Mouse (Mus musculus) CH12.LX (cell line): ENCODE data around the gene Hist1h2bj. TPM values are rescaled to one million over a fixed set of nuclear protein-coding genes. Genes with fewer than 3 reads are reported as not detected.

Experiments used
- DNase-seq: peaks from one replicate; pipeline ENCODE4 v3.0.0-alpha.2; 2013; ENCODE audit errors: extremely low read depth
- H3K27ac ChIP-seq: 2 replicates; pipeline ENCODE4 v1.5.1; 2012; ENCODE audit warnings: low read depth, mild to moderate bottlenecking, control low read depth, moderate library complexity; ENCODE audit not compliant: insufficient read depth
- H3K27me3 ChIP-seq: replicated peaks from 2 replicates; pipeline ENCODE3; 2012; ENCODE audit warnings: inconsistent platforms
- H3K36me3 ChIP-seq, 2 experiments: replicated peaks in 1 of 2; 2 replicates each; pipeline versions ENCODE3 to v1.6.1; 2012; ENCODE audit warnings: inconsistent platforms in 1 of 2, low read length in 1 of 2, mild to moderate bottlenecking in 1 of 2, mixed read lengths in 1 of 2, moderate library complexity in 1 of 2; ENCODE audit not compliant: control insufficient read depth in 1 of 2, insufficient read depth in 1 of 2
- H3K4me1 ChIP-seq, 2 experiments: 2 replicates each; pipeline ENCODE4 v1.6.1; 2012; ENCODE audit warnings: inconsistent platforms in 1 of 2, moderate library complexity in 1 of 2; ENCODE audit not compliant: insufficient read depth in 2 of 2, control insufficient read depth in 1 of 2
- H3K4me2 ChIP-seq: 2 replicates; pipeline ENCODE4 v1.6.1; 2012; ENCODE audit warnings: low read depth, mild to moderate bottlenecking, control low read depth; ENCODE audit not compliant: poor library complexity, insufficient read depth, severe bottlenecking
- H3K4me3 ChIP-seq, 3 experiments: fragments of 150-350 bp in 1 of 3; sonication (generic) in 1 of 3; replicated peaks in 1 of 3; 2 replicates each; pipeline versions ENCODE3 to v1.5.1; 2011 to 2012; ENCODE audit warnings: low read depth in 2 of 3, low read length in 2 of 3, mild to moderate bottlenecking in 2 of 3, moderate library complexity in 2 of 3, control low read depth in 1 of 3, improper control_type of control experiment in 1 of 3, inconsistent platforms in 1 of 3, mixed read lengths in 1 of 3; ENCODE audit not compliant: poor library complexity in 1 of 3
- H3K79me2 ChIP-seq: replicated peaks from 2 replicates; pipeline ENCODE4 v1.6.1; 2012; ENCODE audit warnings: mild to moderate bottlenecking, moderate library complexity; ENCODE audit not compliant: control insufficient read depth, poor library complexity, insufficient read depth, severe bottlenecking; ENCODE audit errors: extremely low read depth
- H3K9ac ChIP-seq: 2 replicates; pipeline ENCODE4 v1.6.1; 2012; ENCODE audit warnings: low read depth, mild to moderate bottlenecking, control low read depth, moderate library complexity; ENCODE audit not compliant: insufficient read depth
- H3K9me3 ChIP-seq: replicated peaks from 2 replicates; pipeline ENCODE3; 2012; ENCODE audit warnings: low read length, inconsistent platforms, mixed read lengths
- CHD2 ChIP-seq: IDR thresholded peaks from 2 replicates; pipeline ENCODE4 v1.6.1; 2011; ENCODE audit warnings: low read length, improper control_type of control experiment
- CTCF ChIP-seq, 2 experiments: IDR thresholded peaks in 1 of 2; conservative IDR thresholded peaks in 1 of 2; 2 replicates each; pipeline ENCODE4 v1.5.1; 2011 to 2012; ENCODE audit warnings: low read depth in 2 of 2, low read length in 2 of 2, improper control_type of control experiment in 1 of 2, inconsistent platforms in 1 of 2, mild to moderate bottlenecking in 1 of 2, moderate library complexity in 1 of 2
- E2F4 ChIP-seq: IDR thresholded peaks from 2 replicates; pipeline ENCODE4 v1.6.1; 2011; ENCODE audit warnings: low read depth, low read length, improper control_type of control experiment; ENCODE audit not compliant: insufficient replicate concordance
- ELF1 ChIP-seq: IDR thresholded peaks from 2 replicates; pipeline ENCODE4 v1.6.1; 2014; ENCODE audit warnings: low read depth, mild to moderate bottlenecking, inconsistent platforms, low read length, improper control_type of control experiment
- HCFC1 ChIP-seq: IDR thresholded peaks from 2 replicates; pipeline ENCODE4 v1.6.1; 2012; ENCODE audit warnings: low read depth, mild to moderate bottlenecking, inconsistent platforms, low read length, improper control_type of control experiment
- JUND ChIP-seq: conservative IDR thresholded peaks from 2 replicates; pipeline ENCODE4 v1.6.1; 2011; ENCODE audit warnings: low read depth, low read length, improper control_type of control experiment
- KAT2A ChIP-seq: IDR thresholded peaks from 2 replicates; pipeline ENCODE4 v1.6.1; 2012; ENCODE audit warnings: low read length, improper control_type of control experiment, inconsistent platforms; ENCODE audit not compliant: insufficient replicate concordance
- MAFK ChIP-seq: IDR thresholded peaks from 2 replicates; pipeline ENCODE4 v1.6.1; 2011; ENCODE audit warnings: low read length, improper control_type of control experiment; ENCODE audit not compliant: insufficient replicate concordance
- NRF1 ChIP-seq: IDR thresholded peaks from 2 replicates; pipeline ENCODE4 v1.6.1; 2014; ENCODE audit warnings: low read depth, mild to moderate bottlenecking, inconsistent platforms, low read length, improper control_type of control experiment, moderate library complexity
- PAX5 ChIP-seq: IDR thresholded peaks from 2 replicates; pipeline ENCODE4 v1.6.1; 2012; ENCODE audit warnings: low read length, inconsistent platforms, mixed read lengths
- RCOR1 ChIP-seq: conservative IDR thresholded peaks from 2 replicates; pipeline ENCODE4 v1.6.1; 2012; ENCODE audit warnings: low read depth, mild to moderate bottlenecking, inconsistent platforms, low read length, improper control_type of control experiment
- SIN3A ChIP-seq: IDR thresholded peaks from 2 replicates; pipeline ENCODE4 v1.6.1; 2012; ENCODE audit warnings: low read length, improper control_type of control experiment, inconsistent platforms
- TBP ChIP-seq: conservative IDR thresholded peaks from 2 replicates; pipeline ENCODE4 v1.6.1; 2011; ENCODE audit warnings: low read depth, low read length, improper control_type of control experiment
- USF2 ChIP-seq: conservative IDR thresholded peaks from 2 replicates; pipeline ENCODE4 v1.6.1; 2011; ENCODE audit warnings: low read depth, low read length, improper control_type of control experiment
- ZKSCAN1 ChIP-seq: IDR thresholded peaks from 2 replicates; pipeline ENCODE4 v1.6.1; 2012; ENCODE audit warnings: low read depth, inconsistent platforms, low read length, improper control_type of control experiment, borderline replicate concordance
- ZMIZ1 ChIP-seq: IDR thresholded peaks from 2 replicates; pipeline ENCODE4 v1.6.1; 2012; ENCODE audit warnings: low read depth, mild to moderate bottlenecking, inconsistent platforms, low read length, improper control_type of control experiment
- ZNF384 ChIP-seq: IDR thresholded peaks from 2 replicates; pipeline ENCODE4 v1.6.1; 2012; ENCODE audit warnings: low read depth, low read length, improper control_type of control experiment, inconsistent platforms
- dilution Hi-C: fragments of 300-500 bp; cut with MboI; formaldehyde crosslinking; loops from 2 replicates; pipeline ENCODE4 v1.14.3; 2020; ENCODE audit warnings: low sequenced_read_pairs; ENCODE audit not compliant: extremely low pct_unique_long_range_greater_than_20kb, extremely low pct_ligation_motif_present
- in situ Hi-C: fragments of 300-500 bp; cut with MboI; formaldehyde crosslinking; loops from 3 replicates; pipeline ENCODE4 v1.14.3; 2019; ENCODE audit warnings: low sequenced_read_pairs, low pct_ligation_motif_present, low pct_unique_long_range_greater_than_20kb, mixed read lengths
- polyA plus RNA-seq: library from polyadenylated mRNA; unstranded; fragments of >175 nt; gene quantifications from 2 replicates; pipeline ENCODE4 v1.2.1, GENCODE M21; 2012; ENCODE audit warnings: low read depth; ENCODE audit not compliant: insufficient read length
- total RNA-seq, 2 experiments: library from RNA; depleted of rRNA; stranded (reverse); fragments of 300-350 nt in 1 of 2; fragments of >200 nt in 1 of 2; gene quantifications; 2 replicates each; pipeline ENCODE4 v1.2.3; 2012 to 2014

Gene Hist1h2bj
- total and polyA plus RNA-seq, 3 experiments: 2.5 to 1,790 (median 23.8) TPM

DNA sequence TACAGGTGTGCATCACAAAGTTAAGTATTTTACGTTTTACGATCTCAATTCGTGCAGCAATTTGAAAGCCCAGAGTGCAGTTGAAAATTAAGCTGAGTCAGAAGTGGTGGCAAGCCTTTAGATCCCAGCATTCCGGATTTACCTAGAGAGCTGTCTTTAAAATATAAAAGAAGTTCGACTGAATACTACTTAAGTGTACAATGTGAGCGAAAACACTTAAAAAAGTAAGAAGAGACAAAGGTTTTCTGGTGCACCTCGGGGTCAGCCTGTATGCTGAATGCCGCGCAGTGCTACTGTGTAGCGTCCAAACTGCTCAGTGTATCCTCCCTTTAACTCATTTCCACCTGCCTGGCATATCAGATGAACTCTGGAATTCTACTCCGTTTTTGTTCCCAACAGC lies 21.4 kb upstream of the Hist1h2bj start:
- Histone ChIP-seq H3K9ac (peak overlapping the region; percentile 92), H3K9me3 (no peaks in the 10 kb centered on the region), H3K36me3 (no peaks in the 10 kb centered on the region), H3K79me2 (no peaks in the 10 kb centered on the region), H3K4me2 (peak overlapping the region; percentile 91), H3K4me1 (peaks cover 0 to under 1% of the 10 kb centered on the region in 2 experiments; a peak in 2 of 4 replicates), H3K27me3 (peaks cover 13% of the 10 kb centered on the region), H3K27ac (peak overlapping the region; percentile 52), H3K4me3 (peak overlapping the region; percentile 67 to 72 (median 68))
- no peak for DNase-seq
- dilution Hi-C loops: no loop called here
- in situ Hi-C loops: loop anchor here (5.0 to 25.0 kb wide), 3 partner anchors 44 to 847 kb away; partner anchors contain the start of genes Trim27 and Zkscan3
- TF ChIP-seq JUND (no peak), MAFK (peak; percentile 70), USF2 (no peak), CHD2 (no peak), ZKSCAN1 (no peak), RCOR1 (no peak), SIN3A (0 out of 2 replicates have a peak, but pooled peaks have one; percentile 41), CTCF (conservative IDR thresholded peaks at IDR 0.05 in 1 of 2, IDR thresholded peaks at IDR 0.05 in 1 of 2; ENCODE audit: low read depth in 2 of 2, low read length in 2 of 2) (no peak)

DNA sequence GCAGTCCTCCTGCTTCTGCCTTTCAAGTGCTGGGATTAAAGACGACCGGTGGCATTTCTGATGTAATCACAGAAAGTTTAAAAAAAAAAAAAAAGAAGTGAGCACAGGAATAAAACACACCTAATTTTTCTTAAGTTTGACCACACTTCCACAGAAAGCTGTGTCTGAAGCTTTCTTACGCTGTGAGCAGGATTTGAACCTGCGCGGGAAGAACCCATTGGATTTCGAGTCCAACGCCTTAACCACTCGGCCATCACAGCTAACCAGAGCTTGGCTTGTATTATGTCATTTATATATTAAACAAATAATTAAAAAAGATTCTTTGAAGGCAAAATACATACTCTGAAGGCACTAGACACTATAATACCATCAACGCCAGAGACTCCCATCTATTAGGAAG lies 20.8 kb upstream of the Hist1h2bj start:
- peak overlapping the region; percentile 67 to 72 (median 68) for H3K4me3 ChIP-seq
- in situ Hi-C loops (loop anchor here (5.0 to 25.0 kb wide), 3 partner anchors 45 to 847 kb away; partner anchors contain the start of genes Trim27 and Zkscan3), dilution Hi-C loops (no loop called here)
- no peaks in the 10 kb centered on the region for H3K79me2 ChIP-seq
- no peaks in the 10 kb centered on the region for H3K36me3 ChIP-seq
- H3K27me3 ChIP-seq: peaks cover 13% of the 10 kb centered on the region
- H3K4me2 ChIP-seq: peak overlapping the region; percentile 91
- peak; percentile 96 for DNase-seq
- peak overlapping the region; percentile 92 for H3K9ac ChIP-seq
- TF ChIP-seq TBP (peak; percentile 100), HCFC1 (no peak), ZMIZ1 (no peak), ELF1 (peak; percentile 95), MAFK (peak; percentile 98), NRF1 (peak; percentile 34; the same call in 1 of the 2 replicates), ZNF384 (peak; percentile 92), SIN3A (no peak), KAT2A (no peak), RCOR1 (no peak), E2F4 (peak; percentile 81; the same call in 1 of the 2 replicates), PAX5 (no peak)
- no peaks in the 10 kb centered on the region; a peak in 1 of 4 replicates for H3K4me1 ChIP-seq
- H3K27ac ChIP-seq: peak overlapping the region; percentile 52; the same call in 1 of the 2 replicates
- no peaks in the 10 kb centered on the region for H3K9me3 ChIP-seq
